Mouse (Mus musculus) intestine, postnatal 0 days (tissue): ENCODE measurements at regions not wholly inside any gene's neighbourhood (a gene's known extent, or its start where the extent isn't known, plus 50 kb on each side); places are given as distances from the start of the nearest gene placed in this dataset.

ENCODE experiments used
- ATAC-seq: fragments of 200-750 bp; cut with Nextera tagmentation; 2 replicates; pipeline ENCODE4 v1.8.0; 2017; ENCODE audit warnings: mild to moderate bottlenecking, moderate TSS enrichment, moderate library complexity
- H3K27ac ChIP-seq: fragments of 300-500 bp; sonication (generic); 2 replicates; pipeline ENCODE4 v1.5.1; 2014; ENCODE audit warnings: mild to moderate bottlenecking, low read depth, low read length, moderate library complexity
- H3K27me3 ChIP-seq: fragments of 300-500 bp; sonication (generic); replicated peaks from 2 replicates; pipeline ENCODE4 v1.6.1; 2014; ENCODE audit warnings: low read length, mixed read lengths; ENCODE audit not compliant: control insufficient read depth, insufficient read depth
- H3K36me3 ChIP-seq: fragments of 300-500 bp; sonication (generic); 2 replicates; pipeline ENCODE4 v1.6.1; 2014; ENCODE audit warnings: mild to moderate bottlenecking, moderate library complexity; ENCODE audit not compliant: control insufficient read depth, insufficient read depth
- H3K4me1 ChIP-seq: fragments of 300-500 bp; sonication (generic); replicated peaks from 2 replicates; pipeline ENCODE4 v1.6.1; 2014; ENCODE audit warnings: antibody characterized with exemption, low read length, mixed read lengths; ENCODE audit not compliant: control insufficient read depth, insufficient read depth
- H3K4me2 ChIP-seq: fragments of 300-500 bp; sonication (generic); replicated peaks from 2 replicates; pipeline ENCODE4 v1.6.1; 2014; ENCODE audit warnings: low read depth, mild to moderate bottlenecking, moderate library complexity
- H3K4me3 ChIP-seq: fragments of 300-500 bp; sonication (generic); 2 replicates; pipeline ENCODE4 v1.5.1; 2014; ENCODE audit warnings: low read depth, low read length
- H3K9ac ChIP-seq: fragments of 300-500 bp; sonication (generic); 2 replicates; pipeline ENCODE4 v1.6.1; 2014; ENCODE audit warnings: mild to moderate bottlenecking, low read depth, low read length
- H3K9me3 ChIP-seq: fragments of 300-500 bp; sonication (generic); 2 replicates; pipeline ENCODE4 v1.6.1; 2016; ENCODE audit warnings: mixed run types; ENCODE audit not compliant: control insufficient read depth
- CTCF ChIP-seq: sonication (generic); IDR thresholded peaks from 2 replicates; pipeline ENCODE4 v1.5.1; 2016; ENCODE audit warnings: low read depth, mild to moderate bottlenecking, control low read depth, antibody characterized with exemption, moderate library complexity
- WGBS: fragments of 180-500 bp; shearing (Covaris S2); extraction: QIAGEN DNeasy Blood & Tissue Kit; methylation state at CpG from one replicate; pipeline ENCODE4 v1.1.7; 2014; 5-methylcytosine and 5-hydroxymethylcytosine counted together

- no peaks in the 10 kb centered on the region for H3K9me3 ChIP-seq
- 77% methylated on average over 1 of the region's 1 CpGs for WGBS
- no peaks in the 10 kb centered on the region for H3K27me3 ChIP-seq
- no peak overlapping the region for H3K9ac ChIP-seq
- H3K27ac ChIP-seq = no peak overlapping the region
- H3K4me3 ChIP-seq = no peak overlapping the region
- no peaks in the 10 kb centered on the region for H3K4me1 ChIP-seq
- no peaks in the 10 kb centered on the region for H3K36me3 ChIP-seq
- TF ChIP-seq CTCF = no peak
- H3K4me2 ChIP-seq = no peak overlapping the region
- no peak for ATAC-seq
Measured at GRCm38 (mm10) chr10:71789936-71790335, 442.4 kb downstream of the Ipmk start.

- TF ChIP-seq CTCF = no peak
- Histone ChIP-seq H3K36me3 (no peaks in the 10 kb centered on the region), H3K27ac (no peak overlapping the region), H3K9ac (no peak overlapping the region), H3K4me2 (no peak overlapping the region), H3K4me1 (no peaks in the 10 kb centered on the region), H3K27me3 (no peaks in the 10 kb centered on the region), H3K4me3 (no peak overlapping the region), H3K9me3 (no peaks in the 10 kb centered on the region)
- no peak for ATAC-seq
- 83% methylated on average over 2 of the region's 2 CpGs for WGBS
Measured at GRCm38 (mm10) chr10:71798638-71799037, 451.1 kb downstream of the Ipmk start.

- Histone ChIP-seq H3K9me3 (no peaks in the 10 kb centered on the region), H3K4me3 (no peak overlapping the region), H3K27ac (no peak overlapping the region), H3K4me1 (no peaks in the 10 kb centered on the region), H3K4me2 (no peak overlapping the region), H3K36me3 (no peaks in the 10 kb centered on the region), H3K9ac (no peak overlapping the region), H3K27me3 (no peaks in the 10 kb centered on the region)
- no peak for TF ChIP-seq CTCF
- 69% methylated on average over 3 of the region's 3 CpGs for WGBS
- no peak for ATAC-seq
Measured at GRCm38 (mm10) chr10:71802457-71802856, 454.9 kb downstream of the Ipmk start.

- no peak overlapping the region for H3K27ac ChIP-seq
- H3K9ac ChIP-seq = no peak overlapping the region
- H3K4me1 ChIP-seq = no peaks in the 10 kb centered on the region
- WGBS = 72% methylated on average over 2 of the region's 2 CpGs
- no peak for ATAC-seq
- no peaks in the 10 kb centered on the region for H3K36me3 ChIP-seq
- no peak for TF ChIP-seq CTCF
- no peaks in the 10 kb centered on the region for H3K27me3 ChIP-seq
- H3K9me3 ChIP-seq = no peaks in the 10 kb centered on the region
- H3K4me2 ChIP-seq = no peak overlapping the region
- no peak overlapping the region for H3K4me3 ChIP-seq
Measured at GRCm38 (mm10) chr10:71832633-71833032, 485.1 kb downstream of the Ipmk start.

- Histone ChIP-seq H3K36me3 (no peaks in the 10 kb centered on the region), H3K4me1 (no peaks in the 10 kb centered on the region), H3K27me3 (no peaks in the 10 kb centered on the region), H3K27ac (no peak overlapping the region), H3K4me3 (no peak overlapping the region), H3K4me2 (no peak overlapping the region), H3K9me3 (no peaks in the 10 kb centered on the region), H3K9ac (no peak overlapping the region)
- no peak for ATAC-seq
- no peak for TF ChIP-seq CTCF
- 55% methylated on average over 1 of the region's 1 CpGs for WGBS
Measured at GRCm38 (mm10) chr10:71835018-71835417, 487.5 kb downstream of the Ipmk start.

GRCm38 (mm10) chr10:71857089-71857488 is 509.5 kb downstream of the Ipmk start:
- no peak for ATAC-seq
- Histone ChIP-seq H3K9me3 (no peaks in the 10 kb centered on the region), H3K27me3 (no peaks in the 10 kb centered on the region), H3K36me3 (no peaks in the 10 kb centered on the region), H3K4me3 (no peak overlapping the region), H3K4me2 (no peak overlapping the region), H3K4me1 (no peaks in the 10 kb centered on the region), H3K9ac (no peak overlapping the region), H3K27ac (no peak overlapping the region)
- TF ChIP-seq CTCF = no peak
- WGBS = 82% methylated on average over 4 of the region's 4 CpGs

- no peaks in the 10 kb centered on the region for H3K36me3 ChIP-seq
- no peak overlapping the region for H3K4me3 ChIP-seq
- H3K9ac ChIP-seq = no peak overlapping the region
- no peak for ATAC-seq
- peak; percentile 66 for TF ChIP-seq CTCF
- 32% methylated on average over 8 of the region's 8 CpGs for WGBS
- H3K27me3 ChIP-seq = no peaks in the 10 kb centered on the region
- no peaks in the 10 kb centered on the region for H3K4me1 ChIP-seq
- no peak overlapping the region for H3K27ac ChIP-seq
- no peak overlapping the region for H3K4me2 ChIP-seq
- H3K9me3 ChIP-seq = no peaks in the 10 kb centered on the region
Measured at GRCm38 (mm10) chr10:71857518-71857973, 510.0 kb downstream of the Ipmk start.
